30 mouse cellular contexts compared by ENCODE assay signal in genomic region chr5:76902131-76902530, GRCm38 (mm10).
"Had no signal": no experiment of that assay in that cellular context is flagged by ENCODE, and none has a peak within 500 bp of the region (broad histone marks: within the 10 kb centered on the region; RNA-seq: fewer than 3 reads in every experiment).

No protein-coding gene starts in this region.

- H3K9me3 ChIP-seq: limb, embryonic 10.5 days; limb, embryonic 12.5 days; limb, embryonic 13.5 days; limb, embryonic 15.5 days; liver, embryonic 13.5 days; liver, embryonic 15.5 days; lung, embryonic 15.5 days; midbrain, embryonic 10.5 days; midbrain, embryonic 12.5 days; midbrain, embryonic 13.5 days; midbrain, embryonic 15.5 days; neural tube, embryonic 12.5 days; neural tube, embryonic 13.5 days had no signal

- H3K27me3 ChIP-seq: limb, embryonic 12.5 days; limb, embryonic 13.5 days; limb, embryonic 15.5 days; liver, embryonic 13.5 days; liver, embryonic 15.5 days; lung, embryonic 15.5 days; midbrain, embryonic 12.5 days; midbrain, embryonic 13.5 days; midbrain, embryonic 15.5 days; neural tube, embryonic 12.5 days; neural tube, embryonic 13.5 days had no signal

- DNase-seq: left cerebral cortex, postnatal 4 days; liver, embryonic 13.5 days; lung, adult 18-20 months; lung, adult 2 months; lung, embryonic 14.5 days; lung, postnatal 10 days; lung, postnatal 14 days; lung, postnatal 36 days; lung, postnatal 4 days; midbrain, embryonic 14.5 days had no signal

- H3K4me3 ChIP-seq: left cerebral cortex, adult 2 months; limb, embryonic 10.5 days; limb, embryonic 12.5 days; limb, embryonic 13.5 days; limb, embryonic 15.5 days; liver, embryonic 13.5 days; liver, embryonic 15.5 days; lung, embryonic 15.5 days; midbrain, embryonic 10.5 days; midbrain, embryonic 12.5 days; midbrain, embryonic 13.5 days; midbrain, embryonic 15.5 days; myocyte; neural tube, embryonic 12.5 days; neural tube, embryonic 13.5 days had no signal

- H3K36me3 ChIP-seq: midbrain, embryonic 12.5 days; midbrain, embryonic 15.5 days had no signal

- ATAC-seq: lung, postnatal 0 days; midbrain, embryonic 13.5 days; midbrain, embryonic 15.5 days; midbrain, embryonic 16.5 days had no signal

- H3K9ac ChIP-seq: limb, embryonic 12.5 days; limb, embryonic 13.5 days; limb, embryonic 15.5 days; liver, embryonic 13.5 days; liver, embryonic 14.5 days; liver, embryonic 15.5 days; lung, embryonic 14.5 days; lung, embryonic 15.5 days; midbrain, embryonic 12.5 days; midbrain, embryonic 13.5 days; midbrain, embryonic 15.5 days; neural tube, embryonic 12.5 days; neural tube, embryonic 13.5 days had no signal

- H3K27ac ChIP-seq: left cerebral cortex, adult 2 months; limb, embryonic 10.5 days; limb, embryonic 12.5 days; limb, embryonic 13.5 days; limb, embryonic 15.5 days; liver, embryonic 13.5 days; liver, embryonic 14.5 days; liver, embryonic 15.5 days; lung, embryonic 15.5 days; macrophage; midbrain, embryonic 10.5 days; midbrain, embryonic 12.5 days; midbrain, embryonic 13.5 days; midbrain, embryonic 15.5 days; neural tube, embryonic 12.5 days; neural tube, embryonic 13.5 days had no signal

- H3K4me2 ChIP-seq: limb, embryonic 12.5 days; limb, embryonic 13.5 days; limb, embryonic 15.5 days; liver, embryonic 11.5 days; liver, embryonic 13.5 days; liver, embryonic 15.5 days; lung, embryonic 14.5 days; lung, embryonic 15.5 days; midbrain, embryonic 11.5 days; midbrain, embryonic 12.5 days; midbrain, embryonic 13.5 days; midbrain, embryonic 15.5 days; neural tube, embryonic 12.5 days; neural tube, embryonic 13.5 days had no signal
